Mouse (Mus musculus) induced T-regulatory cell, adult 2 months (primary cell): ENCODE results near the gene Nwd1.

ENCODE experiments used
- DNase-seq: peaks from one replicate; pipeline ENCODE4 v3.0.0-alpha.2; 2012; ENCODE audit warnings: low read depth

Nwd1 gene

GRCm38 (mm10) chr8:72765696-72766095, 119.2 kb downstream of the Nwd1 start:
- peak; percentile 27 for DNase-seq

DNA sequence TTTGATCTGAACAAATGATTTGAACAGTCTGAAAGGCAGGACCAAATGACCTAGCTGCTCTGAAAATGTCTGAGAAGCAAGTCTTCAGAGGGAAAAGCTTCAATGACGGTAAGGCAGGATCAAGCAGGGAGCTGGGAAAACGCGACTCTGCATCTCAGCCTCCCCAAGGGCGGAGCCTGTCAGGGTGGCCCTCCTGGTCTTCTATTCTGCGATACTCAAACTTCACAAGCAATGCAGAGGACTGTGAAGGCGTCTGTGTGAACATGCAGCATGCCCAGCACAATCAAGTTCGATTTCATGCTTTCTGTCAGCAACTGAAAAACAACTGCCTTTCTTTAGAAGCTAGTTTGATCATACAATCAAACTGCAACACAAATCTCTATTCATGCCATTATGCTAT, 120.3 kb downstream of the Nwd1 start:
- DNase-seq, result no peak
